Mouse (Mus musculus): Measurements from ENCODE around the gene Cdc37l1. TPM values are rescaled to one million over a fixed set of nuclear protein-coding genes. Genes with fewer than 3 reads are reported as not detected.
"Not testable (repeated sequence)": the region's sequence is repeated elsewhere in the genome, so short reads cannot be mapped to it uniquely, and the experiment has no call there.

Cdc37l1 gene
- polyA plus RNA-seq, 1 experiment from 2014 or later = 33.9 TPM

DNA sequence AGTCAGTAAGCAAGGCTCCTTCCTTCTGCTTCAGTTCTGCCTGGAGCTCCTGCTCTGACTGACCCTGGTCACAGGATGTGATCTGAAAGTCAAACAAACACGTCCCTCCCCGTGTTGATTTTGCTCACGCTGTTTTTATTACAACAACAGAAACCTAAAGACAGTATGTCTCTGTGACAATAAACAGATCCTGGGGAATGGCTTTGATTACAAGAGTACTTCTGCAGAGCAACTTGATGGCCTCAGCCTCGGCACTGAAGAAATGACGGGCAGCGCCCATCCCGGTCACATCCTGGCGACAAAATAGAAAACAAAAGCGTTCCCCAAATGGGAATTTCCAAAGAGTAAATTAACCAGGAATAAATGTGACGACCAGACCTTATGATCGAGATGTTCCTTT lies 19.9 kb upstream of the Cdc37l1 start:
- no peak overlapping the region for H3K27ac ChIP-seq
- H3K4me3 ChIP-seq (replicated peaks) = no peak overlapping the region
- H3K9ac ChIP-seq = no peak overlapping the region
- H3K4me2 ChIP-seq = no peak overlapping the region
- H3K4me1 ChIP-seq = peaks cover 4% of the 10 kb centered on the region
- no peaks in the 10 kb centered on the region for H3K9me3 ChIP-seq
- peaks cover 4% of the 10 kb centered on the region; the same call in 1 of the 2 replicates for H3K27me3 ChIP-seq (replicated peaks)
- no peak for ATAC-seq (ENCODE audit: insufficient read depth, low FRiP score, low read depth)
- WGBS = 44% methylated on average over 11 of the region's 11 CpGs
- H3K36me3 ChIP-seq = no peaks in the 10 kb centered on the region

GRCm38 (mm10) chr19:28974862-28975611 lies 15.1 kb upstream of the Cdc37l1 start:
- Histone ChIP-seq H3K9ac (no peak overlapping the region), H3K4me3 (replicated peaks) (peak overlapping the region; percentile 34), H3K27me3 (replicated peaks) (peaks cover 4% of the 10 kb centered on the region; the same call in 1 of the 2 replicates), H3K9me3 (no peaks in the 10 kb centered on the region), H3K4me2 (peak overlapping the region; percentile 75), H3K27ac (no peak overlapping the region), H3K4me1 (peaks cover 7% of the 10 kb centered on the region), H3K36me3 (no peaks in the 10 kb centered on the region)
- ATAC-seq (ENCODE audit: insufficient read depth, low FRiP score, low read depth) = peak; percentile 58
- 16% methylated on average over 35 of the region's 35 CpGs for WGBS

GRCm38 (mm10) chr19:28982617-28983016 lies 7.5 kb upstream of the Cdc37l1 start:
- no peak for ATAC-seq (ENCODE audit: insufficient read depth, low FRiP score, low read depth)
- no peak overlapping the region for H3K4me3 ChIP-seq (replicated peaks)
- H3K9me3 ChIP-seq = no peaks in the 10 kb centered on the region
- no peak overlapping the region for H3K27ac ChIP-seq
- 53% methylated on average over 7 of the region's 7 CpGs for WGBS
- no peaks in the 10 kb centered on the region for H3K27me3 ChIP-seq (replicated peaks)
- H3K36me3 ChIP-seq = no peaks in the 10 kb centered on the region
- H3K9ac ChIP-seq = no peak overlapping the region
- H3K4me2 ChIP-seq = no peak overlapping the region
- no peaks in the 10 kb centered on the region for H3K4me1 ChIP-seq

DNA sequence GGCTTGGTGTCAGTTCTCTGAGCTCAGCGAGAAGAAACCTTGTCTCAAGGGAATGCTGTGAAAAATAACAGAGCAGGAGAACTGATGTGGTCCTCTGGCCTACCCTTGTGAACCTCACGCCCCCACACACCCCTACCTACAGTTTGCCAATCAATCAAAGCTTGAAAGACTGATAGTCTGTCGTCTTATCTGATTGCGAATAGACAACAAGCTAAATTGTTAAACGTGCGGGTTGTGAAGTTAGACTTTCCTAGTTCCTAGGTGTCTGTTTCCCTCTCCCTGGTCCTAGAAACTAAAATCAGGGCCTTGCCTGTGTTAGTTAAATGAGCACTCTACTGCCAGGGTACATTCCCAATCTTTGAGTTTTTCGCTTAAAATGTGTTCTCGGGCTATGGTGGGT lies 637 bp upstream of the Cdc37l1 start:
- peak overlapping the region; percentile 94 for H3K4me3 ChIP-seq (replicated peaks)
- peak overlapping the region; percentile 72; the same call in 1 of the 2 replicates for H3K9ac ChIP-seq
- peak overlapping the region; percentile 91 for H3K27ac ChIP-seq
- H3K36me3 ChIP-seq = no peaks in the 10 kb centered on the region
- WGBS = 30% methylated on average over 8 of the region's 8 CpGs
- ATAC-seq (ENCODE audit: insufficient read depth, low FRiP score, low read depth) = no peak
- H3K9me3 ChIP-seq = no peaks in the 10 kb centered on the region
- H3K27me3 ChIP-seq (replicated peaks) = no peaks in the 10 kb centered on the region
- H3K4me1 ChIP-seq = 0 out of 2 replicates have a peak, but pooled peaks cover 5% of the 10 kb centered on the region
- H3K4me2 ChIP-seq = peak overlapping the region; percentile 55

- H3K9ac ChIP-seq = peak overlapping the region; percentile 72
- H3K36me3 ChIP-seq = peaks cover 8% of the 10 kb centered on the region; the same call in 1 of the 2 replicates
- under 1% methylated on average over 41 of the region's 41 CpGs for WGBS
- peak; percentile 63; the same call in 1 of the 2 replicates for ATAC-seq (ENCODE audit: insufficient read depth, low FRiP score, low read depth)
- peak overlapping the region; percentile 94 for H3K4me3 ChIP-seq (replicated peaks)
- 0 out of 2 replicates have a peak, but pooled peaks cover 5% of the 10 kb centered on the region for H3K4me1 ChIP-seq
- peak overlapping the region; percentile 59 for H3K4me2 ChIP-seq
- peak overlapping the region; percentile 91 for H3K27ac ChIP-seq
- H3K9me3 ChIP-seq = no peaks in the 10 kb centered on the region
- H3K27me3 ChIP-seq (replicated peaks) = no peaks in the 10 kb centered on the region
Observed at GRCm38 (mm10) chr19:28990590-28991221, 554 bp downstream of the Cdc37l1 start.

GRCm38 (mm10) chr19:28991391-28991790 lies 1.2 kb downstream of the Cdc37l1 start:
- Histone ChIP-seq H3K27ac (peak overlapping the region; percentile 91; the same call in 1 of the 2 replicates), H3K9ac (peak overlapping the region; percentile 72; the same call in 1 of the 2 replicates), H3K27me3 (replicated peaks) (no peaks in the 10 kb centered on the region), H3K4me3 (replicated peaks) (peak overlapping the region; percentile 94), H3K4me1 (0 out of 2 replicates have a peak, but pooled peaks cover 5% of the 10 kb centered on the region), H3K36me3 (peaks cover 8% of the 10 kb centered on the region; the same call in 1 of the 2 replicates), H3K4me2 (peak overlapping the region; percentile 59), H3K9me3 (no peaks in the 10 kb centered on the region)
- no peak for ATAC-seq (ENCODE audit: insufficient read depth, low FRiP score, low read depth)
- 63% methylated on average over 5 of the region's 5 CpGs for WGBS

DNA sequence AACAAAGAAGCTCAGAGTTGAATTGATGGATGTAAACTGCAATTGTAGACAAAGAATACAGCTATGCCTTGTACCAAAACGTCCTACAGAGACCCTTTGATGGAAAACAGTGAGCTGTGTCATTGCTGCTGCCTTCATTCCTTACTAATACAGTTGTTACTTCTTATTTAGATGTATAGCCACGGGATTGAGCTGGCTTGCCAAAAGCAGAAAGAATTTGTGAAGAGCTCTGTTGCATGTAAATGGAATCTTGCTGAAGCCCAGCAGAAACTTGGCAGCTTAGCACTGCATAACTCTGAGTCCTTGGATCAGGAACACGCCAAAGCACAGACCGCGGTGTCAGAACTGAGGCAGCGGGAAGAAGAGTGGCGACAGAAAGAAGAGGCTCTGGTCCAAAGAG lies 4.7 kb downstream of the Cdc37l1 start:
- Histone ChIP-seq H3K27me3 (replicated peaks) (no peaks in the 10 kb centered on the region), H3K9ac (no peak overlapping the region), H3K4me2 (no peak overlapping the region), H3K27ac (peak overlapping the region; percentile 3; the same call in 1 of the 2 replicates), H3K4me1 (0 out of 2 replicates have a peak, but pooled peaks cover 5% of the 10 kb centered on the region), H3K36me3 (peaks cover 14% of the 10 kb centered on the region; the same call in 1 of the 2 replicates), H3K9me3 (no peaks in the 10 kb centered on the region), H3K4me3 (replicated peaks) (no peak overlapping the region)
- ATAC-seq (ENCODE audit: insufficient read depth, low FRiP score, low read depth) = no peak
- WGBS = 72% methylated on average over 7 of the region's 7 CpGs

GRCm38 (mm10) chr19:28995366-28995765 lies 5.2 kb downstream of the Cdc37l1 start:
- Histone ChIP-seq H3K4me2 (no peak overlapping the region), H3K9me3 (no peaks in the 10 kb centered on the region), H3K27ac (no peak overlapping the region), H3K4me3 (replicated peaks) (no peak overlapping the region), H3K9ac (no peak overlapping the region), H3K27me3 (replicated peaks) (no peaks in the 10 kb centered on the region), H3K4me1 (0 out of 2 replicates have a peak, but pooled peaks cover 5% of the 10 kb centered on the region), H3K36me3 (peaks cover 19% of the 10 kb centered on the region; the same call in 1 of the 2 replicates)
- 83% methylated on average over 5 of the region's 5 CpGs for WGBS
- ATAC-seq (ENCODE audit: insufficient read depth, low FRiP score, low read depth) = no peak

- no peak for ATAC-seq (ENCODE audit: insufficient read depth, low FRiP score, low read depth)
- Histone ChIP-seq H3K27ac (no peak overlapping the region), H3K4me3 (replicated peaks) (no peak overlapping the region), H3K36me3 (peaks cover 32% of the 10 kb centered on the region; the same call in 1 of the 2 replicates), H3K27me3 (replicated peaks) (no peaks in the 10 kb centered on the region), H3K4me2 (no peak overlapping the region), H3K9me3 (no peaks in the 10 kb centered on the region), H3K4me1 (no peaks in the 10 kb centered on the region), H3K9ac (no peak overlapping the region)
- 77% methylated on average over 4 of the region's 4 CpGs for WGBS
Observed at GRCm38 (mm10) chr19:28997976-28998630, 8.0 kb downstream of the Cdc37l1 start.

DNA sequence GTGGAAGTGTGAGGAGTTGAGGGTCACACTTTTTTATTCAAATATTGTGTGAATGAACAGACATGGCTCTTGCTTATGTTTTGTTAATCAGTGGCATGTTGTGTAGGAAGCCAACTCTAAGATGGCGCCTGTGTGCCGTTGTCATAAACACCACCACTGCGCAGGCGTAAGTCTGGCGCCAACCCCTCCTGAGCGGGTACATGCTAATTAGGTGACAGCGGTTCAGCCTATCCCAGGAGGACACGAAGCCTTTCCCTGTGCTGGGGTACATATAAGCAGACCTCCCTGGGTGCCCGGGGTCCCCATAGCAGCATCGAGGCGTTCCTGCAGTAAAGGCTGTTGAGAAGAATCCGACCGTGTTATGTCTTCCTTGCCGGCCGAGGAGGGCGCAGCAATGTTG lies 10.2 kb downstream of the Cdc37l1 start:
- not testable (repeated sequence) for ATAC-seq (ENCODE audit: insufficient read depth, low FRiP score, low read depth); H3K4me3 ChIP-seq (replicated peaks); H3K9me3 ChIP-seq; H3K4me2 ChIP-seq; H3K4me1 ChIP-seq; H3K9ac ChIP-seq; H3K27me3 ChIP-seq (replicated peaks); H3K27ac ChIP-seq
- H3K36me3 ChIP-seq = peaks cover 25% of the 10 kb centered on the region
- WGBS = 96% methylated on average over 16 of the region's 16 CpGs

- H3K27me3 ChIP-seq (replicated peaks) = no peaks in the 10 kb centered on the region
- no peak overlapping the region for H3K9ac ChIP-seq
- H3K4me1 ChIP-seq = no peaks in the 10 kb centered on the region
- H3K4me3 ChIP-seq (replicated peaks) = no peak overlapping the region
- H3K36me3 ChIP-seq = peaks cover 21% of the 10 kb centered on the region
- no peak overlapping the region for H3K27ac ChIP-seq
- H3K4me2 ChIP-seq = no peak overlapping the region
- WGBS = 84% methylated on average over 3 of the region's 3 CpGs
- H3K9me3 ChIP-seq = no peaks in the 10 kb centered on the region
- no peak for ATAC-seq (ENCODE audit: insufficient read depth, low FRiP score, low read depth)
Observed at GRCm38 (mm10) chr19:29008069-29008706, 18.0 kb downstream of the Cdc37l1 start.

All from stomach, embryonic 15.5 days (tissue).